16 mouse cellular contexts compared by ENCODE assay signal in genomic region chr9:75357087-75357654, GRCm38 (mm10). TPM values are rescaled to one million over a fixed set of nuclear protein-coding genes. Genes with fewer than 3 reads are reported as not detected.
DNase-seq lines count a peak whose midpoint lies in the region; ATAC-seq lines count a peak whose summit lies in the region.
"Had no signal": no experiment of that assay in that cellular context is flagged by ENCODE, and none has a peak within 500 bp of the region (broad histone marks: within the 10 kb centered on the region; RNA-seq: fewer than 3 reads in every experiment).

No protein-coding gene starts in this region.

- DNase-seq in frontal cortex, postnatal 10 days (ENCODE audit: low spot score in 2 of 2): no peak
- peak; percentile 61 for DNase-seq in right cerebral cortex, adult 18-20 months
- no peak for DNase-seq in right cerebral cortex, postnatal 4 days
- DNase-seq in layer of hippocampus, adult 9-11 months: peak; percentile 65
- DNase-seq in right cerebral cortex, postnatal 36 days (ENCODE audit: low spot score in 2 of 2): peak; percentile 29 to 60
- DNase-seq in adrenal gland, adult 18-20 months (ENCODE audit: low spot score in 2 of 2): no peak
- no peak for DNase-seq in thymus, postnatal 36 days
- DNase-seq: adrenal gland, postnatal 10 days; cerebellum, adult 9-10 months; gastrocnemius, postnatal 36 days; heart, postnatal 4 days; kidney, adult 8-10 months; lung, adult 18-20 months had no signal

- peak; percentile 76 for ATAC-seq in frontal cortex, adult (ENCODE audit: low TSS enrichment)
- ATAC-seq: forebrain, embryonic 15.5 days; midbrain, embryonic 15.5 days had no signal

RNA-seq across cellular contexts. Expression of gene Bcl2l10, which starts 9.6 kb away (rescaled TPM):
- total RNA-seq in adrenal gland, adult 18-20 months (2021): under 1 TPM in 1 of 2 experiments, not detected in 1; 0.99 TPM
- total RNA-seq: gastrocnemius, postnatal 36 days had no signal

RNA-seq across cellular contexts. Expression of gene Gnb5, which starts 51.1 kb away (rescaled TPM):
- 10 to 100 TPM; 46.8 to 66.4 TPM for total RNA-seq in adrenal gland, adult 18-20 months (2021)

RNA-seq across cellular contexts. Expression of gene Mapk6, which starts 52.6 kb away (rescaled TPM):
- total RNA-seq in adrenal gland, adult 18-20 months (2021): 10 to 100 TPM; 33.4 to 41.4 TPM

Comparison
In these comparisons a context has a peak if more than half of its experiments do, and no peak if none do; other contexts are left out.
1. DNase-seq: peak in right cerebral cortex, adult 18-20 months (single experiment), layer of hippocampus, adult 9-11 months (single experiment) and right cerebral cortex, postnatal 36 days (2 of 2); none in frontal cortex, postnatal 10 days (0 of 2), right cerebral cortex, postnatal 4 days (single experiment), adrenal gland, adult 18-20 months (0 of 2) and thymus, postnatal 36 days (0 of 2).